Comparison of ENCODE assay signal across 35 mouse cellular contexts in genomic region chr12:84640253-84640652, GRCm38 (mm10). TPM values are rescaled to one million over a fixed set of nuclear protein-coding genes. Genes with fewer than 3 reads are reported as not detected.
DNase-seq lines count a peak whose midpoint lies in the region; ATAC-seq and TF ChIP-seq lines count a peak whose summit lies in the region.
"Had no signal": no experiment of that assay in that cellular context is flagged by ENCODE, and none has a peak within 500 bp of the region (broad histone marks: within the 10 kb centered on the region; RNA-seq: fewer than 3 reads in every experiment).

No protein-coding gene starts in this region.

- no peak for TF ChIP-seq CTCF in E14TG2a.4 (conservative IDR thresholded peaks at IDR 0.05; ENCODE audit: low read length)
- TF ChIP-seq CTCF in left cerebral cortex, adult 2 months (IDR thresholded peaks at IDR 0.05): no peak

- no peak overlapping the region for H3K27ac ChIP-seq in midbrain, embryonic 11.5 days (ENCODE audit: low read depth, low read length)
- H3K27ac ChIP-seq in midbrain, embryonic 15.5 days: no peak overlapping the region
- peak overlapping the region; percentile 33; the same call in 1 of the 2 replicates for H3K27ac ChIP-seq in ES-E14 (ENCODE audit: insufficient read depth, low read depth, low read length, poor library complexity, severe bottlenecking)
- no peak overlapping the region for H3K27ac ChIP-seq in left cerebral cortex, adult 2 months
- H3K27ac ChIP-seq: embryonic facial prominence, embryonic 10.5 days; embryonic facial prominence, embryonic 13.5 days; forebrain, embryonic 12.5 days; forebrain, embryonic 15.5 days; heart, adult 2 months; heart, embryonic 10.5 days; heart, embryonic 13.5 days; hindbrain, embryonic 14.5 days; hindbrain, postnatal 0 days had no signal

- intact Hi-C loops in left cerebral cortex, adult 2 months (cut with DNase I): no loop called here

- H3K9ac ChIP-seq in midbrain, embryonic 11.5 days (ENCODE audit: low read length): no peak overlapping the region
- no peak overlapping the region for H3K9ac ChIP-seq in midbrain, embryonic 15.5 days
- H3K9ac ChIP-seq in ES-E14 (ENCODE audit: insufficient read depth, low read depth, low read length, poor library complexity, severe bottlenecking): no peak overlapping the region
- H3K9ac ChIP-seq: embryonic facial prominence, embryonic 13.5 days; forebrain, embryonic 12.5 days; forebrain, embryonic 15.5 days; heart, embryonic 13.5 days; hindbrain, embryonic 14.5 days had no signal

- H3K4me2 ChIP-seq in midbrain, embryonic 11.5 days: no peak overlapping the region
- no peak overlapping the region for H3K4me2 ChIP-seq in midbrain, embryonic 15.5 days
- H3K4me2 ChIP-seq: embryonic facial prominence, embryonic 13.5 days; forebrain, embryonic 12.5 days; forebrain, embryonic 15.5 days; heart, embryonic 13.5 days; hindbrain, embryonic 14.5 days had no signal

- no peaks in the 10 kb centered on the region for H3K9me3 ChIP-seq in midbrain, embryonic 11.5 days (ENCODE audit: control insufficient read depth, low read length)
- no peaks in the 10 kb centered on the region for H3K9me3 ChIP-seq in midbrain, embryonic 15.5 days
- H3K9me3 ChIP-seq in E14TG2a.4 (ENCODE audit: low read length): no peaks in the 10 kb centered on the region
- no peaks in the 10 kb centered on the region for H3K9me3 ChIP-seq in ES-E14 (ENCODE audit: control insufficient read depth, insufficient read depth, low read depth, low read length)
- H3K9me3 ChIP-seq: embryonic facial prominence, embryonic 10.5 days; embryonic facial prominence, embryonic 13.5 days; forebrain, embryonic 12.5 days; forebrain, embryonic 15.5 days; G1E; heart, embryonic 10.5 days; heart, embryonic 13.5 days had no signal

- in situ Hi-C loops in ES-E14 (cut with MboI; ENCODE audit: low sequenced_read_pairs in 2 of 2, unreplicated experiment in 2 of 2): no loop called here

- no peak overlapping the region for H3K4me3 ChIP-seq in midbrain, embryonic 11.5 days (ENCODE audit: low read depth, low read length)
- no peak overlapping the region for H3K4me3 ChIP-seq in midbrain, embryonic 15.5 days
- 0 out of 2 replicates have a peak overlapping the region, but pooled peaks have one; percentile 70 for H3K4me3 ChIP-seq in E14TG2a.4 (replicated peaks; ENCODE audit: low read length)
- H3K4me3 ChIP-seq in ES-E14 (ENCODE audit: insufficient read depth in 1 of 2, low read depth in 1 of 2, low read length in 2 of 2, poor library complexity in 1 of 2, severe bottlenecking in 1 of 2): peak overlapping the region in 1 of 2 experiments; percentile 26; a peak in 1 of 4 replicates
- no peak overlapping the region for H3K4me3 ChIP-seq in left cerebral cortex, adult 2 months
- H3K4me3 ChIP-seq: embryonic facial prominence, embryonic 10.5 days; embryonic facial prominence, embryonic 13.5 days; erythroblast, embryonic 14.5 days; forebrain, embryonic 12.5 days; forebrain, embryonic 15.5 days; heart, adult 2 months; heart, embryonic 10.5 days; heart, embryonic 13.5 days had no signal

- DNase-seq in midbrain, embryonic 11.5 days (ENCODE audit: low spot score, missing footprints): peak; percentile 83
- no peak for DNase-seq in ES-E14 (ENCODE audit: low read depth, low spot score)
- DNase-seq in retina, postnatal 1 day: peak; percentile 59
- DNase-seq in adrenal gland, postnatal 4 days (ENCODE audit: low spot score in 2 of 2): no peak
- no peak for DNase-seq in left cerebral cortex, adult 2 months (ENCODE audit: extremely low spot score in 1 of 2, low spot score in 2 of 2)
- DNase-seq in thymus, postnatal 36 days: no peak
- DNase-seq: adrenal gland, postnatal 10 days; cerebellum, adult 11-12 months; cerebellum, adult 8-10 months; cerebellum, postnatal 10 days; cerebellum, postnatal 36 days; embryo, embryonic 11 days; gastrocnemius, postnatal 25 days; heart, adult 2 months; heart, postnatal 14 days; heart, postnatal 4 days had no signal

- whole genome bisulfite sequencing in midbrain, embryonic 11.5 days: 13% methylated on average over 6 of the region's 6 CpGs
- 9% methylated on average over 6 of the region's 6 CpGs for WGBS in midbrain, embryonic 15.5 days

- no peaks in the 10 kb centered on the region for H3K36me3 ChIP-seq in midbrain, embryonic 11.5 days (ENCODE audit: control insufficient read depth, insufficient read depth, low read length)
- H3K36me3 ChIP-seq in midbrain, embryonic 15.5 days (replicated peaks): no peaks in the 10 kb centered on the region
- H3K36me3 ChIP-seq in E14TG2a.4 (ENCODE audit: insufficient read depth, low read length) (no peaks in the 10 kb centered on the region), ES-E14 (ENCODE audit: control insufficient read depth, insufficient read depth, low read length, poor library complexity, severe bottlenecking) (no peaks in the 10 kb centered on the region)
- H3K36me3 ChIP-seq: embryonic facial prominence, embryonic 10.5 days; embryonic facial prominence, embryonic 13.5 days; forebrain, embryonic 12.5 days; forebrain, embryonic 15.5 days; G1E; heart, embryonic 10.5 days; heart, embryonic 13.5 days had no signal

- no peaks in the 10 kb centered on the region for H3K4me1 ChIP-seq in midbrain, embryonic 11.5 days (ENCODE audit: control insufficient read depth, insufficient read depth, low read length)
- peaks cover 7% of the 10 kb centered on the region; the same call in 1 of the 2 replicates for H3K4me1 ChIP-seq in midbrain, embryonic 15.5 days
- H3K4me1 ChIP-seq in E14TG2a.4 (replicated peaks; ENCODE audit: low read depth, low read length): peaks cover 39% of the 10 kb centered on the region
- H3K4me1 ChIP-seq in ES-E14 (ENCODE audit: control insufficient read depth in 2 of 2, insufficient read depth in 2 of 2, low read length in 2 of 2, poor library complexity in 1 of 2): peaks cover 0 to 2% of the 10 kb centered on the region in 2 experiments; a peak in 3 of 4 replicates
- H3K4me1 ChIP-seq: forebrain, embryonic 12.5 days had no signal

- ATAC-seq in midbrain, embryonic 11.5 days (ENCODE audit: low FRiP score): no peak
- no peak for ATAC-seq in midbrain, embryonic 15.5 days (replicated peaks)
- ATAC-seq: forebrain, embryonic 15.5 days; hindbrain, postnatal 0 days; inflammation-experienced regulatory T-cells, adult 6 months had no signal

- H3K27me3 ChIP-seq in midbrain, embryonic 11.5 days (ENCODE audit: control insufficient read depth, insufficient read depth, low read length): peaks cover 31% of the 10 kb centered on the region
- H3K27me3 ChIP-seq in midbrain, embryonic 15.5 days (replicated peaks): peaks cover 45% of the 10 kb centered on the region
- peaks cover 67% of the 10 kb centered on the region for H3K27me3 ChIP-seq in E14TG2a.4 (ENCODE audit: insufficient read depth, low read length)

TF ChIP-seq in ES-E14, 5 proteins besides CTCF, POLR2A, EP300 and RAD21:
- TF ChIP-seq HCFC1 (IDR thresholded peaks at IDR 0.05; ENCODE audit: borderline replicate concordance, insufficient read depth, low read length) (no peak), MAFK (IDR thresholded peaks at IDR 0.05; ENCODE audit: insufficient read depth, low read depth, low read length) (no peak), ZC3H11A (IDR thresholded peaks at IDR 0.05; ENCODE audit: borderline replicate concordance, low read depth, low read length) (no peak), ZNF384 (IDR thresholded peaks at IDR 0.05; ENCODE audit: low read depth, low read length) (no peak), CHD2 (IDR thresholded peaks at IDR 0.05; ENCODE audit: low read depth, low read length) (no peak; the same call in 1 of the 2 replicates)
TF ChIP-seq in ES-E14: peak in this region for 0.

RNA-seq across cellular contexts. Expression of gene Vrtn, which starts 0.6 kb away (rescaled TPM):
- polyA plus RNA-seq in midbrain, embryonic 11.5 days (2014; fragmentation: Nextera tagmentation; extraction: Ambion mirVana): 0.05 TPM in 1 of 2 replicates, not detected in the other
- polyA plus RNA-seq in midbrain, embryonic 15.5 days (2015; fragmentation: Nextera tagmentation; extraction: Ambion mirVana): 0.09 TPM in 1 of 2 replicates, not detected in the other
- 4.1 and 5.8 TPM in 2 replicates for total RNA-seq in ES-E14 (2012; rRNA removed)
- total RNA-seq in adrenal gland, postnatal 4 days (2021): not detected
- total RNA-seq in left cerebral cortex, adult 2 months (2021): not detected
- total RNA-seq: adrenal gland, adult 18-20 months; adrenal gland, postnatal 10 days; gastrocnemius, adult 8-10 months; gastrocnemius, postnatal 25 days; granulocyte monocyte progenitor cell, adult 5-6 weeks; heart, adult 2 months; heart, postnatal 14 days; heart, postnatal 4 days; hindbrain, postnatal 0 days had no signal
- polyA plus RNA-seq: brain, embryonic 14.5 days; embryonic facial prominence, embryonic 10.5 days; embryonic facial prominence, embryonic 13.5 days; erythroblast, embryonic 14.5 days; forebrain, embryonic 12.5 days; forebrain, embryonic 15.5 days; G1E; heart, adult 2 months; heart, embryonic 10.5 days; heart, embryonic 13.5 days; hindbrain, embryonic 11.5 days; hindbrain, embryonic 14.5 days; hindbrain, postnatal 0 days; inflammation-experienced regulatory T-cells, adult 6 months had no signal

RNA-seq across cellular contexts. Expression of gene Abcd4, which starts 23.0 kb away (rescaled TPM):
- 6.4 and 7.6 TPM in 2 replicates for polyA plus RNA-seq in midbrain, embryonic 11.5 days (2014; fragmentation: Nextera tagmentation; extraction: Ambion mirVana)
- 13.5 and 15.6 TPM in 2 replicates for polyA plus RNA-seq in midbrain, embryonic 15.5 days (2015; fragmentation: Nextera tagmentation; extraction: Ambion mirVana)
- total RNA-seq in ES-E14 (2012; rRNA removed): 26.9 and 49.5 TPM in 2 replicates
- total RNA-seq in adrenal gland, postnatal 4 days (2021): 10 to 100 TPM; 11.3 to 13.8 TPM
- total RNA-seq in left cerebral cortex, adult 2 months (2021): 10 to 100 TPM; 10.2 to 11.4 TPM

RNA-seq across cellular contexts. Expression of gene Syndig1l, which starts 58.4 kb away (rescaled TPM):
- polyA plus RNA-seq in midbrain, embryonic 11.5 days (2014; fragmentation: Nextera tagmentation; extraction: Ambion mirVana): 0.22 and 0.37 TPM in 2 replicates
- 12.9 and 14.5 TPM in 2 replicates for polyA plus RNA-seq in midbrain, embryonic 15.5 days (2015; fragmentation: Nextera tagmentation; extraction: Ambion mirVana)
- total RNA-seq in ES-E14 (2012; rRNA removed): 0.09 and 0.16 TPM in 2 replicates
- under 1 TPM; 0.71 to 0.87 TPM for total RNA-seq in adrenal gland, postnatal 4 days (2021)
- total RNA-seq in left cerebral cortex, adult 2 months (2021): 10 to 100 TPM; 11.7 to 21.3 TPM
- total RNA-seq: adrenal gland, adult 18-20 months; gastrocnemius, adult 8-10 months; gastrocnemius, postnatal 25 days; granulocyte monocyte progenitor cell, adult 5-6 weeks; heart, adult 2 months; heart, postnatal 14 days; heart, postnatal 4 days had no signal
- polyA plus RNA-seq: embryonic facial prominence, embryonic 10.5 days; embryonic facial prominence, embryonic 13.5 days; G1E; heart, adult 2 months; heart, embryonic 13.5 days; heart, embryonic 16.5 days; inflammation-experienced regulatory T-cells, adult 6 months had no signal

Comparison
In these comparisons a context has a peak if more than half of its experiments do, and no peak if none do; other contexts are left out.
1. DNase-seq: peak in midbrain, embryonic 11.5 days (single experiment) and retina, postnatal 1 day (single experiment); none in ES-E14 (single experiment), adrenal gland, postnatal 4 days (0 of 2), left cerebral cortex, adult 2 months (0 of 2) and thymus, postnatal 36 days (0 of 2).
2. RNA of gene Syndig1l, which starts 58.4 kb away (total RNA-seq): 11.7 to 21.3 TPM in left cerebral cortex, adult 2 months; 0.71 to 0.87 TPM in adrenal gland, postnatal 4 days and 0.09 to 0.16 TPM in ES-E14; every median in the first group is over 4 times any median in the second.